Mouse (Mus musculus) layer of hippocampus, postnatal 36 days (tissue): ENCODE measurements around the gene Tekt5. TPM values are rescaled to one million over a fixed set of nuclear protein-coding genes. Genes with fewer than 3 reads are reported as not detected.

Experiments used
- DNase-seq, 2 experiments: peaks; one replicate each; pipeline ENCODE4 v3.0.0; 2022
- total RNA-seq, 2 experiments: library from RNA; stranded (reverse); gene quantifications; 2 replicates each; pipeline ENCODE4 v1.2.3; 2021

The Tekt5 gene
- total RNA-seq, result 1 to 10 TPM; 5.2 to 5.5 TPM

GRCm38 (mm10) chr16:10394699-10395540 is at the start of gene Tekt5:
TSS of gene Tekt5 (minus strand) at chr16:10395490.
- DNase-seq, result peak in 1 of 2 experiments; percentile 26

- no peak for DNase-seq
Observed at GRCm38 (mm10) chr16:10443723-10444122, 48.4 kb upstream of the Tekt5 start.

- no peak for DNase-seq
Observed at GRCm38 (mm10) chr16:10441761-10442160, 46.5 kb upstream of the Tekt5 start.

- no peak for DNase-seq
Observed at GRCm38 (mm10) chr16:10441328-10441727, 46.0 kb upstream of the Tekt5 start.

- no peak for DNase-seq
Observed at GRCm38 (mm10) chr16:10438055-10438454, 42.8 kb upstream of the Tekt5 start.

- DNase-seq, result no peak
Observed at GRCm38 (mm10) chr16:10436166-10436565, 40.9 kb upstream of the Tekt5 start.

- no peak for DNase-seq
Observed at GRCm38 (mm10) chr16:10433344-10433743, 38.1 kb upstream of the Tekt5 start.

- DNase-seq, result no peak
Observed at GRCm38 (mm10) chr16:10432387-10432786, 37.1 kb upstream of the Tekt5 start.

GRCm38 (mm10) chr16:10431911-10432310 is 36.6 kb upstream of the Tekt5 start:
- no peak for DNase-seq

- no peak for DNase-seq
Observed at GRCm38 (mm10) chr16:10420447-10421054, 25.3 kb upstream of the Tekt5 start.

- no peak for DNase-seq
Observed at GRCm38 (mm10) chr16:10417723-10418259, 22.5 kb upstream of the Tekt5 start.

- DNase-seq, result no peak
Observed at GRCm38 (mm10) chr16:10416866-10417265, 21.6 kb upstream of the Tekt5 start.

GRCm38 (mm10) chr16:10415976-10416375 is 20.7 kb upstream of the Tekt5 start:
- DNase-seq, result peak; percentile 25 to 53

- peak; percentile 93 to 96 for DNase-seq
Observed at GRCm38 (mm10) chr16:10411764-10412746, 16.8 kb upstream of the Tekt5 start, which contains the start of gene Nubp1. TSS of gene Nubp1 (plus strand) at chr16:10411948.

GRCm38 (mm10) chr16:10399160-10399559 is 3.9 kb upstream of the Tekt5 start:
- peak; percentile 84 to 85 for DNase-seq

GRCm38 (mm10) chr16:10398755-10399154 is 3.5 kb upstream of the Tekt5 start:
- no peak for DNase-seq

GRCm38 (mm10) chr16:10392587-10392986 is 2.7 kb downstream of the Tekt5 start:
- no peak for DNase-seq

GRCm38 (mm10) chr16:10388634-10389365 is 6.5 kb downstream of the Tekt5 start:
- DNase-seq, result no peak

GRCm38 (mm10) chr16:10385261-10385660 is 10.0 kb downstream of the Tekt5 start:
- DNase-seq, result no peak

- no peak for DNase-seq
Observed at GRCm38 (mm10) chr16:10384544-10384943, 10.7 kb downstream of the Tekt5 start.

- DNase-seq, result no peak
Observed at GRCm38 (mm10) chr16:10384060-10384497, 11.2 kb downstream of the Tekt5 start.
